Mouse (Mus musculus) liver, embryonic 11.5 days (tissue): ENCODE results near the gene Reg4. TPM values are rescaled to one million over a fixed set of nuclear protein-coding genes. Genes with fewer than 3 reads are reported as not detected.
A peak's percentile ranks its signal among the peaks of the same experiment; 100 is the strongest.

Source experiments
- ATAC-seq: fragments of 200-750 bp; cut with Nextera tagmentation; replicated peaks from 2 replicates; pipeline ENCODE4 v1.8.0; 2017; ENCODE audit warnings: moderate number of reproducible peaks, mild to moderate bottlenecking, moderate TSS enrichment, moderate library complexity; ENCODE audit not compliant: low FRiP score
- DNase-seq: peaks from one replicate; pipeline ENCODE4 v3.0.0-alpha.2; 2017; ENCODE audit warnings: low spot score
- H3K27ac ChIP-seq: fragments of 300-500 bp; sonication (generic); 2 replicates; pipeline ENCODE4 v1.5.1; 2014; ENCODE audit warnings: mild to moderate bottlenecking, low read depth, low read length, control low read depth
- H3K27me3 ChIP-seq: fragments of 300-500 bp; sonication (generic); replicated peaks from 2 replicates; pipeline ENCODE4 v1.6.1; 2014; ENCODE audit warnings: low read length, mixed read lengths; ENCODE audit not compliant: control insufficient read depth, insufficient read depth
- H3K36me3 ChIP-seq: fragments of 300-500 bp; sonication (generic); 2 replicates; pipeline ENCODE4 v1.6.1; 2014; ENCODE audit warnings: mild to moderate bottlenecking, low read length, moderate library complexity, mixed read lengths; ENCODE audit not compliant: control insufficient read depth, insufficient read depth
- H3K4me1 ChIP-seq: fragments of 300-500 bp; sonication (generic); replicated peaks from 2 replicates; pipeline ENCODE4 v1.6.1; 2014; ENCODE audit warnings: low read length, mixed read lengths; ENCODE audit not compliant: control insufficient read depth, insufficient read depth
- H3K4me2 ChIP-seq: fragments of 300-500 bp; sonication (generic); 2 replicates; pipeline ENCODE4 v1.6.1; 2014; ENCODE audit warnings: mild to moderate bottlenecking, control low read depth, moderate library complexity
- H3K4me3 ChIP-seq: fragments of 300-500 bp; sonication (generic); 2 replicates; pipeline ENCODE4 v1.5.1; 2014; ENCODE audit warnings: low read depth, low read length, control low read depth
- H3K9ac ChIP-seq: fragments of 300-500 bp; sonication (generic); 2 replicates; pipeline ENCODE4 v1.6.1; 2014; ENCODE audit warnings: low read depth, low read length, control low read depth
- H3K9me3 ChIP-seq: fragments of 300-500 bp; sonication (generic); 2 replicates; pipeline ENCODE4 v1.6.1; 2016; ENCODE audit warnings: low read length, inconsistent platforms, mixed read lengths; ENCODE audit not compliant: control insufficient read depth
- WGBS: fragments of 180-500 bp; shearing (Covaris S2); extraction: QIAGEN DNeasy Blood & Tissue Kit; methylation state at CpG from one replicate; pipeline ENCODE4 v1.1.7; 2014; 5-methylcytosine and 5-hydroxymethylcytosine counted together
- polyA plus RNA-seq: library from polyadenylated mRNA; unstranded; fragments of >200 nt; fragmentation: Nextera tagmentation; extraction: Ambion mirVana; gene quantifications from 2 replicates; pipeline ENCODE4 v1.2.1, GENCODE M21; 2014

Gene Reg4
- polyA plus RNA-seq: 0.16 TPM in 1 of 2 replicates, not detected in the other

GRCm38 (mm10) chr3:98221856-98222255, at the start of gene Reg4:
Gene Reg4 (plus strand): TSS chr3:98222156.
- no peak for ATAC-seq
- WGBS: 74% methylated on average over 8 of the region's 8 CpGs
- H3K9me3 ChIP-seq: no peaks in the 10 kb centered on the region

GRCm38 (mm10) chr3:98178340-98178739, 43.6 kb upstream of the Reg4 start:
- H3K27me3 ChIP-seq: no peaks in the 10 kb centered on the region
- DNase-seq (no peak), ATAC-seq (no peak)
- no peak overlapping the region for H3K4me2 ChIP-seq
- H3K36me3 ChIP-seq: no peaks in the 10 kb centered on the region
- H3K9me3 ChIP-seq: no peaks in the 10 kb centered on the region
- no peak overlapping the region for H3K4me3 ChIP-seq
- no peak overlapping the region for H3K27ac ChIP-seq
- H3K4me1 ChIP-seq: no peaks in the 10 kb centered on the region
- H3K9ac ChIP-seq: no peak overlapping the region
- WGBS: 81% methylated on average over 4 of the region's 4 CpGs

More at GRCm38 (mm10) chr3:98221856-98222255, at the start of gene Reg4:
- H3K27ac ChIP-seq: no peak within 1 kb of the TSS
- no peaks in the 10 kb centered on the region for H3K36me3 ChIP-seq
- H3K4me3 ChIP-seq: no peak within 1 kb of the TSS
- no peak within 1 kb of the TSS for H3K9ac ChIP-seq
- H3K27me3 ChIP-seq: no peaks in the 10 kb centered on the region
- no peaks in the 10 kb centered on the region for H3K4me1 ChIP-seq
- DNase-seq: no peak
- H3K4me2 ChIP-seq: no peak within 1 kb of the TSS

GRCm38 (mm10) chr3:98180805-98181204, 41.2 kb upstream of the Reg4 start:
- no peak overlapping the region for H3K4me3 ChIP-seq
- H3K4me1 ChIP-seq: no peaks in the 10 kb centered on the region
- H3K9me3 ChIP-seq: no peaks in the 10 kb centered on the region
- H3K27me3 ChIP-seq: no peaks in the 10 kb centered on the region
- no peaks in the 10 kb centered on the region for H3K36me3 ChIP-seq
- no peak overlapping the region for H3K4me2 ChIP-seq
- H3K9ac ChIP-seq: no peak overlapping the region
- ATAC-seq (0 out of 2 replicates have a peak, but pooled peaks have one; percentile 43), DNase-seq (no peak)
- no peak overlapping the region for H3K27ac ChIP-seq
- 25% methylated on average over 7 of the region's 7 CpGs for WGBS

GRCm38 (mm10) chr3:98185163-98185714, 36.7 kb upstream of the Reg4 start:
- Histone ChIP-seq H3K4me2 (no peak overlapping the region), H3K9ac (no peak overlapping the region), H3K36me3 (no peaks in the 10 kb centered on the region), H3K27me3 (no peaks in the 10 kb centered on the region), H3K27ac (no peak overlapping the region), H3K4me3 (no peak overlapping the region), H3K4me1 (no peaks in the 10 kb centered on the region), H3K9me3 (no peaks in the 10 kb centered on the region)
- WGBS: 70% methylated on average over 10 of the region's 10 CpGs
- ATAC-seq: no peak
- no peak for DNase-seq

- Histone ChIP-seq H3K4me3 (no peak overlapping the region), H3K9me3 (no peaks in the 10 kb centered on the region), H3K27ac (no peak overlapping the region), H3K4me1 (no peaks in the 10 kb centered on the region), H3K4me2 (no peak overlapping the region), H3K27me3 (no peaks in the 10 kb centered on the region), H3K36me3 (no peaks in the 10 kb centered on the region), H3K9ac (no peak overlapping the region)
- no peak for ATAC-seq
- 82% methylated on average over 3 of the region's 3 CpGs for WGBS
- no peak for DNase-seq
Measured at GRCm38 (mm10) chr3:98187777-98188176, 34.2 kb upstream of the Reg4 start.

GRCm38 (mm10) chr3:98197711-98198532, 24.0 kb upstream of the Reg4 start:
- Histone ChIP-seq H3K9ac (no peak overlapping the region), H3K27me3 (no peaks in the 10 kb centered on the region), H3K36me3 (no peaks in the 10 kb centered on the region), H3K4me3 (no peak overlapping the region), H3K27ac (peak overlapping the region; percentile 64), H3K4me1 (no peaks in the 10 kb centered on the region), H3K9me3 (no peaks in the 10 kb centered on the region), H3K4me2 (no peak overlapping the region)
- no peak for DNase-seq
- WGBS: 42% methylated on average over 9 of the region's 9 CpGs
- ATAC-seq: peak; percentile 39; the same call in 1 of the 2 replicates

GRCm38 (mm10) chr3:98199747-98200146, 22.2 kb upstream of the Reg4 start:
- Histone ChIP-seq H3K36me3 (no peaks in the 10 kb centered on the region), H3K9me3 (no peaks in the 10 kb centered on the region), H3K4me1 (no peaks in the 10 kb centered on the region), H3K4me3 (no peak overlapping the region), H3K27me3 (no peaks in the 10 kb centered on the region), H3K9ac (no peak overlapping the region), H3K27ac (no peak overlapping the region), H3K4me2 (no peak overlapping the region)
- WGBS: 60% methylated on average over 5 of the region's 5 CpGs
- ATAC-seq: no peak
- no peak for DNase-seq

- no peak overlapping the region for H3K27ac ChIP-seq
- DNase-seq (no peak), ATAC-seq (no peak)
- H3K9ac ChIP-seq: no peak overlapping the region
- WGBS: 55% methylated on average over 5 of the region's 5 CpGs
- H3K36me3 ChIP-seq: no peaks in the 10 kb centered on the region
- no peaks in the 10 kb centered on the region for H3K4me1 ChIP-seq
- no peak overlapping the region for H3K4me3 ChIP-seq
- no peaks in the 10 kb centered on the region for H3K27me3 ChIP-seq
- no peak overlapping the region for H3K4me2 ChIP-seq
- H3K9me3 ChIP-seq: no peaks in the 10 kb centered on the region
Measured at GRCm38 (mm10) chr3:98203282-98203681, 18.7 kb upstream of the Reg4 start.

GRCm38 (mm10) chr3:98206977-98207376, 15.0 kb upstream of the Reg4 start:
- ATAC-seq: no peak
- DNase-seq: no peak
- H3K27ac ChIP-seq: no peak overlapping the region
- H3K9me3 ChIP-seq: no peaks in the 10 kb centered on the region
- no peak overlapping the region for H3K9ac ChIP-seq
- no peak overlapping the region for H3K4me3 ChIP-seq
- no peaks in the 10 kb centered on the region for H3K27me3 ChIP-seq
- H3K36me3 ChIP-seq: no peaks in the 10 kb centered on the region
- H3K4me1 ChIP-seq: no peaks in the 10 kb centered on the region
- WGBS: 43% methylated on average over 3 of the region's 3 CpGs
- no peak overlapping the region for H3K4me2 ChIP-seq
